Mouse (Mus musculus) layer of hippocampus, adult 9-11 months (tissue): ENCODE data around the gene Lhx6.
"Not testable (repeated sequence)": the region's sequence is repeated elsewhere in the genome, so short reads cannot be mapped to it uniquely, and the experiment has no call there.

Experiments used
- DNase-seq: peaks from one replicate; pipeline ENCODE4 v3.0.0; 2022

Gene Lhx6

GRCm38 (mm10) chr2:36104956-36105741 lies at the start of gene Lhx6:
Gene Lhx6 (minus strand): TSS chr2:36105408.
- DNase-seq = no peak

GRCm38 (mm10) chr2:36152401-36152800 lies 47.2 kb upstream of the Lhx6 start:
- DNase-seq = not testable (repeated sequence)

- DNase-seq = no peak
These were observed 43.7 kb upstream of the Lhx6 start for GRCm38 (mm10) chr2:36148876-36149365.

GRCm38 (mm10) chr2:36139096-36139495 lies 33.9 kb upstream of the Lhx6 start:
- DNase-seq = no peak

- DNase-seq = peak; percentile 93
These were observed 31.2 kb upstream of the Lhx6 start, which contains the start of the genes Mrrf and Rbm18 for GRCm38 (mm10) chr2:36136300-36136941. Gene Mrrf (plus strand): TSS chr2:36136389. Gene Rbm18 (minus strand): TSS chr2:36136773.

- DNase-seq = no peak
These were observed 30.7 kb upstream of the Lhx6 start for GRCm38 (mm10) chr2:36135887-36136286.

GRCm38 (mm10) chr2:36129051-36129450 lies 23.8 kb upstream of the Lhx6 start:
- DNase-seq = no peak

- DNase-seq = no peak
These were observed 22.8 kb upstream of the Lhx6 start for GRCm38 (mm10) chr2:36127973-36128372.

- no peak for DNase-seq
These were observed 21.7 kb upstream of the Lhx6 start for GRCm38 (mm10) chr2:36126795-36127429.

GRCm38 (mm10) chr2:36112632-36113031 lies 7.4 kb upstream of the Lhx6 start:
- no peak for DNase-seq

- no peak for DNase-seq
These were observed 3.4 kb upstream of the Lhx6 start for GRCm38 (mm10) chr2:36108615-36109014.

- no peak for DNase-seq
These were observed 712 bp downstream of the Lhx6 start for GRCm38 (mm10) chr2:36104436-36104955.

- no peak for DNase-seq
These were observed 1.4 kb downstream of the Lhx6 start for GRCm38 (mm10) chr2:36103555-36104367.

GRCm38 (mm10) chr2:36103069-36103554 lies 2.1 kb downstream of the Lhx6 start:
- no peak for DNase-seq

GRCm38 (mm10) chr2:36102559-36102946 lies 2.7 kb downstream of the Lhx6 start:
- no peak for DNase-seq

- DNase-seq = no peak
These were observed 3.2 kb downstream of the Lhx6 start for GRCm38 (mm10) chr2:36101866-36102558.

GRCm38 (mm10) chr2:36099739-36100138 lies 5.5 kb downstream of the Lhx6 start:
- no peak for DNase-seq

- DNase-seq = no peak
These were observed 7.2 kb downstream of the Lhx6 start for GRCm38 (mm10) chr2:36098021-36098420.

- DNase-seq = no peak
These were observed 7.9 kb downstream of the Lhx6 start for GRCm38 (mm10) chr2:36097129-36097815.

- no peak for DNase-seq
These were observed 11.2 kb downstream of the Lhx6 start for GRCm38 (mm10) chr2:36093914-36094475.

- DNase-seq = no peak
These were observed 11.9 kb downstream of the Lhx6 start for GRCm38 (mm10) chr2:36093301-36093700.
